Mouse (Mus musculus) adrenal gland, adult 2 months (tissue): ENCODE data around the gene Iars2. TPM values are rescaled to one million over a fixed set of nuclear protein-coding genes. Genes with fewer than 3 reads are reported as not detected.
A peak's percentile ranks its signal among the peaks of the same experiment; 100 is the strongest.
"Not testable (repeated sequence)": the region's sequence is repeated elsewhere in the genome, so short reads cannot be mapped to it uniquely, and the experiment has no call there.

Source experiments
- DNase-seq: peaks from one replicate; pipeline ENCODE4 v3.0.0; 2021
- polyA plus RNA-seq: library from polyadenylated mRNA; depleted of rRNA; stranded (reverse); fragments of >200 nt; gene quantifications from 2 replicates; pipeline ENCODE4 v1.2.3, GENCODE M21; 2012
- total RNA-seq, 2 experiments: library from RNA; stranded (reverse); gene quantifications; 2 replicates each; pipeline ENCODE4 v1.2.3; 2021

Iars2 gene
- total and polyA plus RNA-seq, 3 experiments = 74.2 to 85.0 (median 77.9) TPM

DNA sequence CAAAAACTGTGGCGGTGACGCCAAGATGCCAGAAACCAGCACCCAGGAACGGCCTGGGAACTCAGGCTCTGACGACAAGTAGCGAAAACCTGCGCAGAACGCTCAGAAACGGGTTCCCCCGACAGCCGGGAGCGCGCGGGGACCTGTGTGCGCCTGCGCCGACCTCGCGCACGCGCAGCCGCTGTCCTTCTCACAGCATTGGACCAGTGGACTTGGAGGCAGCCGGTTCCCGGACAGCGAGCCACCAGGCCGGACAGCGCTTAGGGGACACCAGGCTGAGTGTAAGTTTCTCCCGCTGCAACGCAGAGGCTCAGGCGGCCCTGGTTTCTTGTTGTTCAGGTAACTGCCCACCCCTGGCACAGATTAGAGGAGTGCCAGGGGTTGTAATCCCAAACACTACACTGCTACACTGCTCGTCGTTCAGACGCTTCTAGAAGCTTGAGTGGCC lies 2.8 kb upstream of the Iars2 start, which contains the start of gene Bpnt1:
Bpnt1 (plus strand) TSS at position 167 of the 448 bp plus-strand sequence.
- DNase-seq = peak; percentile 95

DNA sequence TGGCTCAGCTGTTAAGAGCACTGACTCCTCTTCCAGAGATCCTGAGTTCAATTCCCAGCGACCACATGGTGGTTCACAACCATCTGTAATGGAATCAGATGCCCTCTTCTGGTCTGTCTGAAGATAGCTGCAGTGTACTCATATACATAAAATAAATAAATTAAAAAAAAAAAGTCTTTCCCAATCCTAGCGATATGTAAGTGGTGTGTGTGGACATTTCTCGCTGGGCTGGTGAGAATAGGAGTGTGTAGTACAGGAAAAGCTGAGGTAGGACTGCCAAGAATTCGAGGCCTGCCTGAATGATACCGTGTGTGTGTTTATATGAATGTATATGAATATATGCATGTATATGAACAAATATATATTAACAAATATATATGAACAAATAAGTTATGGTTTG lies 2.2 kb upstream of the Iars2 start:
- DNase-seq = no peak

DNA sequence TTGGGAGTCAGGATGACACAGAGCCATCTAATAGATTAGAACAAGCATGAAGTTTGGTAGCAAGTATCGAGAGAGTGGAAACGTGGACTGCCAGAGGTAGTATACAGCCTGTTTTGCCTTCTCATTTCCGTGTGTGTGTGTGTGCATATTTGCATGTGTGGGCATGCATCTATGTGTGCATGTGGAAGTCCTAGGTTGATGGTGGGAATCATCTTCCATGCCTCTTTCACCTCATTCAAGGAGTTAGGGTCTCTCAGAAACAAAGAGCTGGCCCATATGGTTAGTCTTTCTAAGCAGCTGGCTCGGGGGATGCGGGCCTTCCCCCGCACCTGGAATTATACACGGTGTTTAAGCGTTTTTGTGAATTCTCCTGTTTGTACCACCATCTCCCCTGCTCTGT lies 655 bp upstream of the Iars2 start:
- no peak for DNase-seq

DNA sequence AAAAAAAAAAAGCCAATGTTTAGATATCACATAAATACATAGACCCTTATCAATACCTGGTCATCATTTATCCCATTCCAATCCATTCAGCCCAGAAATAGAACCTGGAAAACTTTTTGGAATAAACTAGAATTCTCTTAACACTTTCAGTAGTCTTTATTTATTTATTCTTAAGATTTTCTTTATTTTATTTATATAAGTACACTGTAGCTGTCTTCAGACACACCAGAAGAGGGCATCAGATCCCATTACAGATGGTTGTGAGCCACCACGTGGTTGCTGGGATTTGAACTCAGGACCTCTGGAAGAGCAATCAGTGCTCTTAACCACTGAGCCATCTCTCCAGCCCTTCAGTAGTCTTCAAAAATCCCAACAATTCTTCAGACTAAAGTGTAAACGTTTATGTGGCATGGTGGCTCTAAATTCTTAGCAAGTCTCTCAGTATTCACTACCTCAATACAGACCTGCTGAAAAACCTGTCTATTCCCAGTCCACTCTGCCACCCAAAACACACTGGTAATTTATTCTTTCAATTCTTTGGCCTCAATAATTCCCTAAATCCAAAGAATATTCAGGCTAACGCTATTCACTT lies 1.3 kb downstream of the Iars2 start:
- not testable (repeated sequence) for DNase-seq

DNA sequence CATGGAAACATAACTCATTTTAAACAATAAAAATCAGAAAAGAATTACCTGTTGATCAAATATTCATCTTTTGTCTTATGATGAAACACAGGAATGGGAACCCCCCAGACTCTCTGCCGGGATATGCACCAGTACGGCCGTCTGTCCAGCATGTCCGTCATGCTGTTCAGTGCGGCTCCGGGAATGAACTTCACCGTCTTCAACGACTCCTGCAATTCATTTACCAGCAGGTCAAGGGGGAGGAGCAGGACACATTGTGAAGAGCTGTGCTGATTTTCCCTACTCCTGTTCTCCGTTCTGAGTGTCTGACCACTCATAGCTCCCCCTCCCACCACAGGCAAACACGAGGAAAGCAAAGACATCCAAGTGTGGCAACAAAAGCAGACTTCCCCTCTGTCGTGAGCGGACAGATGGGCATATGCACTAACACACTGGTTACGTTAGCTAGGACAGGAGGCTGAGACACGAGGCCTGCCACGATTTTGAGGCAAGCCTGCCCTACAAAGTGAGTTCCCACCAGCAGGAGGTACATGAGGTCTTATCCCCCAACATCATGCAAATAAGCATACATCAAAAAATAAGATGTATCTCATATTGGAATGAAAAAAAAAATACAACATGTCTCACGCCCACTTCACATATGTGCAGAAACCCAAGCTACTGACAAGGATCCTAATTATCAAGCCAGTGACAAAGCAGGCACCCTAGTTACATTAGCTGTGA lies 13.2 kb downstream of the Iars2 start:
- no peak for DNase-seq

DNA sequence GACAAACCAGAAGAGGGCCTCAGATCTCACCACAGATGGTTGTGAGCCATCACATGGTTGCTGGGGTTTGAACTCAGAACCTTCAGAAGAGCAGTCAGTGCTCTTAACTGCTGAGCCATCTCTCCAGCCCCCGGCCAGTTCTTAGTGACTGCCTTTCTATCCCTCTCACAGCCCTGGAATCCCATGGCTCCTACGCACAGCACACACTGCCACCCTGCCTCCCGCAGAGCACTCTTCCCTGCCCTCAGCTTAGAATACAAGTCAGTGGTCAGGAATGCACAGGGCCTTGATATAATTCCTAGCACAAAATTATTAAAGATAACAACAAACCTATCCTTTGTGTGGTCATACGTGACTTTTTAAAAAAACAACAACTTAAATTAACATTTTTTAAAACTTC lies 14.7 kb downstream of the Iars2 start:
- no peak for DNase-seq

DNA sequence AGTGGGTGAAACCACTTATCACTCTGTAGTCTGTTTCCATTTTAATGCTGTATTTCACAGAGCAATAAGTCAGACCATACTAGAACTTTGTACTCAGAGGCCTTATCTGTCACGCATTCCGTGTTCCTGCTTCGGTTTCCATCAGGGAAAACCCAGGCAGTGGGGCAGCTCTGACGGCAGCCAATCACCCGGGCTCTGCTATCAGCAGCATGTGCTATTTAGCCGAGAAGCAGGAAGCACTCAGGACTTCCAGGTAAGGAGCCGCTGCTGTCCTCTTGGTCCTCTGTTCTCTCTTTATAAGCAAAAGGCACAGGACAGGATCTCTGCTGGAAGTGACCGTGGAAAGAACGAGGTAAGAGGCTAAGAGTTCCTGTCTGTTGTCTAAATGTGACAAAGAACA lies 17.2 kb downstream of the Iars2 start:
- DNase-seq = no peak

DNA sequence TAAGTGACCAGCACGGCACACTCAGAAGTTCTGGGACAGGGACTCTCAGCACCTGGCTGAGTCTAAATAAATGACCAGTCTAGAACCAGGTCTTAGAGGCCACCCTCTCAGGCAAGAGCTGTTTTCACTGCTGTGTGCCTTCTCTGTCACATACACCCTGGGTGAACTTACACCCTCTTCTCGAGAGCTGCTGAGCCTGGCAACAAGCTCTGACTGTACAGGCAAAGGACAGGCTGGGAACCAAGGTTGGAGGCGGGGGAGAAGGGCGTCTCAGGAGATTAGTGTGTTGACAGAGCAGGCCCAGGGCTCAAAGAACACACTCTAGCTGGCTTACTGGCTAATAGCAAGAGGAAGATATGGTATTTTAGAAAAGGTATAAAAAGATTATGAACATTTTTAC lies 20.3 kb downstream of the Iars2 start:
- DNase-seq = peak; percentile 56

DNA sequence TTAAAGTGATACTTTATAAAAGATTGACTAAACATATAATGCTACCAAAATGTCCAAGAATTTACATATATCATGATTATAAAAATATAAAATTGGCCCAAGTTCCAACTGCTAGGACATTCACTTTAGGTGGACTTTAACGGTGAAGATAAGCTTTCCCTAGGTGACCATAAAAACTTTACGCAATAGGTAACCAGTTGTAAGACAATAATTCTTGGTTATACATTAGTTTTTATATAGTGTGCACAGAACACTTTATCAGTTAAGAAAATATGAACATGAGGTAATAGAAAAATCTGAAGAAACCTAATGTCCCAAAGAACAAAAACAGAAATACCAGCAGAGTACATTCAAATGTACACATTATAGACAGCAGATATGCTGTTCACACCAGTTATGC lies 20.9 kb downstream of the Iars2 start:
- DNase-seq = no peak

DNA sequence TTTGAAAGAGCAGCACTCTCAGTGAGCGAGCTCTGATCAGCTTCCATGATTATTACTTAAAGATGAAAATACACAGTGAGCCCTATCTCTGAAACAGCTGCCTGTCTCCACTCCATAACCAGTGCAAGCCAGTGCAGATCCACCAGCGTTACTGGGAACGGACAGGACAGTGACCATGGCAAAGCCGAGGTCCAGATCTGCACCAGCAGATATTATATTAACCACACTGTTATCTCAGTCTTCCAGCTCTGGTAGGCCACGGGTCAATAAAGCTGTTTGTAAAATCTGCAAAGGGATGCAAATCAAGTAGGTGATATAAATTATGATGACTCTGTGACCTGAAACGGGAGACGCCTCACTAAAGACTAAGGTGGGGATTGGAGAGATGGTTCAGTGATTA lies 21.6 kb downstream of the Iars2 start:
- no peak for DNase-seq

DNA sequence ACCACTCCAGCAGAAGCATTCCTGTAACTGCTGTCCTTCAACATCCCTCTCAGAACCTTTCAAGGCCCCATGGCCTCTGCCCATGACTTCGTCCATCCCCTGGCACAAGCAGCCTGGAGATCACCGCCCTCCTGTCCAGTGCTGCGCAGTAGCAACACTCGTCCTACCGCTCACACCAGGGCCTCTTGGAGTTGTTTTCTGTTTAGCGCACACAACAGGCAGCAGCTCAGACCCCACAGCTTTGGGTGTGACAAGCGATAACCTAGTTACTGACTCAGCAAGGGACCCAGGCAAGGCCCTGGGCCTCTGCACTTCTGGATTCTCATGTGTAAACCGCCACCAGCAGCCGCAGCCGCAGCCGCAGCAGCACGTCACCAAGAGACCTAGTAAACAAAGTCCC lies 22.4 kb downstream of the Iars2 start:
- DNase-seq = no peak

DNA sequence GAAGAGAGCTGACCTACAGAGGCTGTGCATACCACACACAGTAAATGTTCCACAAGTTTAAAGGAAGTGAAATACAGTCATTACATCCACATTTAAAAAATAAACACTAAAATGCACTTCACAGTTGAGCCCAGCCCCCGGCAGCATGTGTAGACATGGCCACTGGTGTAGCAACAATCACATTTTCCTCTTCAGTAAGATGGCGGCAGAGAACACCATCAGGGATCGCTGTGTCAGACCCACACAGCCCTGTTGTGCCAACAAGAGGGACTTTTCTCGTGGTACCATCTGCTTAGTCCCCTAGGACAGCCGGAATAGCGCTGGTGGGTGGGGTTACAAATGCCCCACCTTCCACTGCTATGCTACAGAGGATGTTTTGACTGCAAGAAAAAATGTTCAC lies 26.4 kb downstream of the Iars2 start:
- DNase-seq = no peak

DNA sequence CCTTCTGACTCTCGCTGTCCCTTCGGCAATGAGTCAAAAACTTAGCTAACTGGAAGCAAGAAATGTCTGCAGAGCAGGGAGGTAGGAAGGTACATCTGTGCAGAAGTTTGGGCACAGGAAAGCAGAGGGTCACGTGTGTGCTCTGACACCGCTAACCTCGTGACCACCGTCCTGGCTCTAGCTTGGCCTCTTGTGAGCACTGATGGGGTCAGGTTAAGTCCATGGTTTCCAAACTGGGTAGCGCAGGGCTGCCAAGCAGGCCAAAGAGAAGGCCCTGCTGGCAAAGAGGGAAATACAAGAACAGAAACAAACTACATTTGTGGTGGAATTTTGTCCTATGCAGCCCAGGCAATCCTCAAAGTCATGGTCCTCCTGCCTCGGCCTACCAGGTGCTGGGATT lies 30.7 kb downstream of the Iars2 start:
- DNase-seq = peak; percentile 27

DNA sequence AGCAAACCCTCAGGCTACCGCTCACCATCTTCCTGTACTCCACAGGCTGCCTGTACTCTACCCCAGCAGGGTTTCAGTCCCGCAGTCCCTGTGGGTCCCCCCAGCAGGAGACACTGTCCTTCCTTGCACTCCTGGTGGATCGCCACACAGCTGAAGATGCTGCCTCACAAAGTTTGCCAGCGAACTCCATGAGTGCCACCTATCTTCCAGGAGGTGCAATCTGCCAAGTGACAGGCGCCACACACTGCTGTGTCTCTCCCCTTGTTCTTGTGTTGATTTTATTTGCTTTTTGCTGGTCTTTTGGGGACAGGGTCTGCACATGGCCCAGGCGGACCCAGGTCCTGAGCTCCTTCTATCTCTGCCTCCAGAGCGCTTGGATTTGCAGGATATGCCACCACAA lies 32.3 kb downstream of the Iars2 start:
- DNase-seq = no peak

DNA sequence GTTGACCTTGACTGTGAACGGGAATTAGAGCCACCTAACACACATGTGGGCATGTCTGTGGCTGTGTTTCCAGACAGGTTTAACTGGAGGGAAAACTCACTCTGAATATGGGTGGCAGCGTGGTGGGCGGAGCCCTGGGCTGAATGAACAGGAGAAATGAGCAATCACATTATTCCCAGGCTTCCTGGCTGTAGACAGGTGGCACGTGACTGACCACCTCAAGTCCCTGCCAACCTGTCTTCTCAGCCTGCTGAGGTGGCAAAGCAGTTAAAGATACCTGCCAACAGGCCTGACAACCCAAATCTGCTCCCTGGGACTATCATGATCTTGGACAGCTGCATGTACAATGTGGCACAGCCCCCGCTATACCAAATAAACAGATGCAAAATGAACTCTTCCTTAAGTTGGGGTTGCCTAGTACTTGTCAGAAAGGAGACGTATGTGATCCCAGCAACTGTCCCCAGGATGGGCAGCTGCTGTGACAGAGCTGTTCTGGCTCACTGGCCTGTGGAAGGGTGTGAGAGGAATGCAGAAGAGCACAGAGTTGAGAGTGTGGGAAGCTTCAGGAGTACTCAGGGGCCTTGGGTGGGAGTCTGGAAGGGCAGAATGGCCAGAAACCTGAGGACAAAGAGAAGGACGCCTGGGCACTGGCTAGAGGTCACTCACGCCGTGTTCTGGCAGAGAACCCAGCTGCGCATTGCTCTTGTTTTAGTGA lies 36.4 kb downstream of the Iars2 start:
- no peak for DNase-seq

DNA sequence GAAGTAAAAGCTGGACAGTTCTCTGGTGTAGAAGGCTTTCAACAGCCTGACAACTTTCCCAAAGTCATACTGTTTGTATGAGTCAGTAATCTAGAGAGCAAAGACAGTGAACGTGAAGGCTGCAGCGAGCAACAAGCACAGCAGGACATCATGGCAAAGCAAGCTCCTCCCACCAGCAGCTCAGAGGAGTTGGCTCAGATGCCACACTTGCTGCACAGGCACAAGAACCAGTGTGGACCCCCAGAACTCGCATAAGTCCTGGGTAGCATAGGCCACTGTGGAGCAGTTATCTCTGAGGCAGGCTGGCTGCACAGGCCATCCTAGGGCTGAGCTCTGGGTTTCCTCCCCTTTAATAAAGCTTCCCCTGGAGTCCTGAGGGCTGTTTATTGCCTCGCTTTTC lies 37.9 kb downstream of the Iars2 start:
- no peak for DNase-seq

DNA sequence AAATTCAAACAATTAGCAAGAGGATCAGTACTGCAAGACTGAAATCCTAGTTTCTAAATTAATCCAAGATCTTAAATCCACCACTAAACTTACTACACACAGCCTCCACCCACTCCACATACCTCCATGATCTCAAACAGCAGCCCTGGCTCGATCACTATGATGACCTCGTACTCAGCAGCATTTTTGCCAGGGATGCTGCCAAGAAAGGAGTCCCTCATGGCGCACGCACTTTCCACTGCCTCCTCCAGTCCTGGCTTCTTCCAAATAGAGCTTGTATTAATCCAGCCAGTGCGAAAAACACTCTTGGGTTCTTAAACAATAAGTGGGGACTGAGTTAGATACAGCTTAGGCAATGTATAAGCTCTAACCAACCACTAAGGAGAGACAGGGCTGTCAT lies 40.0 kb downstream of the Iars2 start:
- no peak for DNase-seq

DNA sequence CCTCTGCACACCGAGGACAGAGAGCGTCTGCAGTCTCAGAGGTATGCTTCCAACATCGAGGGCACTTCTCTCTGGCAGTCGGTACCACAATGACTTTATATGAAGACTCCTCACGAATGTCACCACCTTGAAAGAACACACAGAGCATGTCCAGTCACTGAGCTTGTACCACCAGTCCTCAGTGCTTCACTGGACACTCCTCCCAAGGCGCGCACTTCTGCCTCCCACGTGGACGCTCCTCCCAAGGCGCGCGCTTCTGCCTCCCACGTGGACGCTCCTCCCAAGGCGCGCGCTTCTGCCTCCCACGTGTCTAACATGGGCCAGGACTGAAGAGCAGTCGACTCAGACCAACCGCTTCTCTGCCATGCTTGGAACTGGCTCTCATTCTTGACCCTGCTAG lies 42.1 kb downstream of the Iars2 start:
- DNase-seq = no peak

DNA sequence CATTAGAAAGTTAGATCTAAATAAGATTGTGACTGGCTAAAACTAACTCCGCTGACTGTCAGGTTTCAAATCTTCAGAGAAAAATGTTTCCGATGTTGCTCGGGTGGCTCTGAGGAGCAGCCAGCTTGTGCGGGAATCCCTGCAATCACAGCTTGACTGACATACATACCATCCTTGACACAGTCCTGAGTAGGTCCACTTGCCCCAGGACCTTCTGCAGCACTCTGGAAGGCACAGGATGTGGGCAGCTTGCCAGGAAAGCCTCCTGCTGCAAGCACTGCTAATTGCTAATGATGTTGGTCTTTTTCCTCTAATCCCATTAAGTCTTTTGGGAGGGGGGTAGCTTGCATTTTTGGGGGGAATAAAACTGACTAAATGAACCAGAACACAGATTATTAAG lies 44.0 kb downstream of the Iars2 start:
- DNase-seq = peak; percentile 71

DNA sequence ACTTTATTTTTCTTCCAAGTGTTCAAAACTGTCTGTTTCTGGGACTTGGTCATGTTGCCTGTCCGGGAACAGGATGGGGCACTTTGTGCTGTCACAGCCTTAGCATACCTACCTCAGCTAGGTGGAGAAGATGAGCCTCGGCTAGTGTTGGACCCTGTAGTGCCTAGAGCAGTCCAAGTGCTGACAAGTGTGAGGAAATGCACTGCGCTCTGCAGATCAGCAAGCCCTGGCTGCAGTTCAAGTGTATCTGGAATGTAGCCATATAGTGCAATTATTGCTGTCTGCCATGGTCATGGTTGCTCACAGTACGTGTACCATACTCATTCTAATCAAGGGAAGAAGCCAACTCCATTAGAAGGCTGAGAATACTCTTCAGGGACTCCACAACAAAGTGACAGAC lies 44.5 kb downstream of the Iars2 start:
- DNase-seq = peak; percentile 88

DNA sequence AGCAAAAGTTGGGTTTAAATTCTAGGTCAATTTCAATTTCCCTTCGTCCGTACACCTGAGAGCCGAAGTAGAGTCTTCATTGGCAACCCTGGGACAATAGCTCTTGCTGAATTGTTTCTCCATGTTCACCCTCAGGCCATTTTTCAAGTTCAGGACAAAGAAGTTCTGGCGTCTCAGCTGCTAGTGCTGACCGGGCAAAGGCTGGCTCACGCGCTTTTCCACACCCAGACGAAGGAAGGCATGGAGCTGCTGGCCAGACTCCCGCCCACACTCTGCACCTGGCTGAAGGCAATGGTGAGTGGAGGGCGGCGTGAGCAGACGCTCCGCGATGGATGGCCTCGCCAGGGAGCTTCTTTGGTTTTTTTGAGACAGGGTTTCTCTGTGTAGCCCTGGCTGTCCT lies 45.9 kb downstream of the Iars2 start:
- no peak for DNase-seq

DNA sequence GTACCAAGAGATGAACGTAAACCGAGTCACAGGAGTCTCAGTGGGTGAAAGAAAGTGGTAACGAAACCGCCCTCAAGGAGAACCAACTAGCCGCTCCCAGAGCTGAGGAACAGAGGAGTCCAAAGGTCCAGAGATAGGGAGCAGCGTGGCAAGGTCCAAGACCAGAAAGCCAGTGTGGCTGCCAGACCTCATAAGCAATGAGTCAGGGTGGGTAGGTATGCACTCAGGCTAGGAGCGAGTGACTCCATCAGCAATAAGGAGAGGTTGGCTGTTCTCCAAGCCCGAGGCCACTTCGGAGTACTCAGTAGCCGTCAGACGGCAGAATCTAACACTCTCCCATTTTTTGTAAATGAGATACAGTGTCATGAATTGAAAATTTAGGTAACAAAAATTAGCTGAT lies 46.4 kb downstream of the Iars2 start:
- no peak for DNase-seq

DNA sequence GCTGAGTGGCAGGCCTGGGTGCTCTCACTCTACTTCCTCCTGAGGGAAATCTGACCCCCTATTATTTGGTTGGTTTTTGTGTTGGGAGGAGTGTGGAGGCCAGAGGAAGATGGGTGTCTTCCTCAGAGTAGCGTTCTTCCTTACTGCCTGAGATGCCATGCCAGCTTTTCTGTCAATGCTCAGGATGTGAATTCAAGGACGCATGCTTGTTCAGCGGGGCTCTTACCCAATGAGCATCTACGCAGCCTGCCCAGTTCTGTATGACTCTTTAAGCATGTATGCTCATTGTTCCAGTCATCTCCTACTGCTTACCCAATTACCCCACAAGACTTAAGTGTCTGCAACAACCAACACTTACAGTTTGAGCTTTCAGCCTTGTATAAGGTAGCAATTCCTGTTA lies 48.6 kb downstream of the Iars2 start:
- DNase-seq = peak; percentile 54
